10 mouse cellular contexts compared by ENCODE assay signal in the genomic region with DNA sequence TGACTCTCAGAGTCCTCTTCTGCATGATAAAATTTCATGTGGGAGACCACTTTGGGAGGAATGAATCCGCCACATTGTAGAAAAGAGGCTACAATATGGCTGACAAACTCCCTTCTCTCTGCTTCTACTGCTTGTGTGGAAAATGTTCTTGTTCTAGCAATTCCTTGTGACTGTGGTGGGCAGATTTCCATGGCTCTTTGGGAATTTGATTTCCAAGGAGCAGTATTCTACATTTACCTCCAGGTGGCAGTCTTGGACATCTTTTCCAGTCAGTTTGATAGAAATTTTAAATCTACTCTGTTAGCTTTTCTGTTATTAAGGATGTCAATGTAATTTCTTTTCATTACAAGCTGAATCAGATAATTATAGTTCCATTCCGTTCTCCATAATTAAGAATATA. TPM values are rescaled to one million over a fixed set of nuclear protein-coding genes. Genes with fewer than 3 reads are reported as not detected.
A peak's percentile ranks its signal among the peaks of the same experiment; 100 is the strongest.
DNase-seq lines count a peak whose midpoint lies in the region; ATAC-seq lines count a peak whose summit lies in the region.
"Had no signal": no experiment of that assay in that cellular context is flagged by ENCODE, and none has a peak within 500 bp of the region (broad histone marks: within the 10 kb centered on the region; RNA-seq: fewer than 3 reads in every experiment).

No protein-coding gene starts in this region.

- intact Hi-C loops in left cerebral cortex, postnatal 14 days (cut with DNase I), result loop anchor here (5.0 kb wide), 1 partner anchor 690 kb away; no protein-coding TSS in a partner anchor

- H3K9ac ChIP-seq in forebrain, embryonic 14.5 days (ENCODE audit: low read length), result no peak overlapping the region
- H3K9ac ChIP-seq in forebrain, embryonic 15.5 days (replicated peaks), result no peak overlapping the region
- no peak overlapping the region for H3K9ac ChIP-seq in forebrain, embryonic 12.5 days
- H3K9ac ChIP-seq: liver, embryonic 15.5 days had no signal

- no peaks in the 10 kb centered on the region for H3K4me1 ChIP-seq in forebrain, embryonic 14.5 days (ENCODE audit: control insufficient read depth, insufficient read depth, low read length)
- H3K4me1 ChIP-seq in forebrain, embryonic 15.5 days, result no peaks in the 10 kb centered on the region
- H3K4me1 ChIP-seq in forebrain, embryonic 12.5 days, result no peaks in the 10 kb centered on the region
- H3K4me1 ChIP-seq: liver, embryonic 15.5 days had no signal

- H3K36me3 ChIP-seq in forebrain, embryonic 14.5 days (ENCODE audit: control insufficient read depth, insufficient read depth, low read length), result peaks cover 15% of the 10 kb centered on the region
- peaks cover 10% of the 10 kb centered on the region; the same call in 1 of the 2 replicates for H3K36me3 ChIP-seq in forebrain, embryonic 15.5 days
- peaks cover 10% of the 10 kb centered on the region for H3K36me3 ChIP-seq in forebrain, embryonic 12.5 days (replicated peaks)

- H3K4me2 ChIP-seq in forebrain, embryonic 14.5 days (ENCODE audit: low read length), result no peak overlapping the region
- no peak overlapping the region for H3K4me2 ChIP-seq in forebrain, embryonic 15.5 days (replicated peaks)
- no peak overlapping the region for H3K4me2 ChIP-seq in forebrain, embryonic 12.5 days
- H3K4me2 ChIP-seq: liver, embryonic 15.5 days had no signal

- no peaks in the 10 kb centered on the region for H3K9me3 ChIP-seq in forebrain, embryonic 14.5 days (replicated peaks; ENCODE audit: control insufficient read depth, low read length)
- no peaks in the 10 kb centered on the region for H3K9me3 ChIP-seq in forebrain, embryonic 15.5 days
- no peaks in the 10 kb centered on the region for H3K9me3 ChIP-seq in forebrain, embryonic 12.5 days
- H3K9me3 ChIP-seq: liver, embryonic 15.5 days had no signal

- H3K27ac ChIP-seq in forebrain, embryonic 14.5 days (ENCODE audit: low read depth, low read length), result no peak overlapping the region
- H3K27ac ChIP-seq in forebrain, embryonic 15.5 days (replicated peaks), result no peak overlapping the region
- H3K27ac ChIP-seq in forebrain, embryonic 12.5 days, result no peak overlapping the region
- H3K27ac ChIP-seq: liver, embryonic 15.5 days had no signal

- peak; percentile 84 for DNase-seq in forebrain, embryonic 14.5 days (ENCODE audit: low spot score)
- peak; percentile 62 to 77 for DNase-seq in left cerebral cortex, postnatal 14 days (ENCODE audit: low spot score in 2 of 2)
- DNase-seq in left cerebral cortex, adult 11 months (ENCODE audit: low spot score), result no peak
- DNase-seq in ES-CJ7 (ENCODE audit: low read depth, low spot score), result peak; percentile 35
- DNase-seq in induced T-regulatory cell, adult 2 months (ENCODE audit: low read depth), result peak; percentile 29
- no peak for DNase-seq in spleen, adult 12 weeks (ENCODE audit: low spot score)
- DNase-seq: gastrocnemius, postnatal 36 days had no signal

- H3K4me3 ChIP-seq in forebrain, embryonic 14.5 days (ENCODE audit: low read depth, low read length), result no peak overlapping the region
- no peak overlapping the region for H3K4me3 ChIP-seq in forebrain, embryonic 15.5 days
- H3K4me3 ChIP-seq in forebrain, embryonic 12.5 days (replicated peaks), result no peak overlapping the region
- H3K4me3 ChIP-seq: liver, embryonic 15.5 days had no signal

- peak; percentile 18; the same call in 1 of the 2 replicates for ATAC-seq in forebrain, embryonic 14.5 days
- no peak for ATAC-seq in forebrain, embryonic 15.5 days (replicated peaks)
- ATAC-seq in forebrain, embryonic 12.5 days (ENCODE audit: low FRiP score), result no peak

- WGBS in forebrain, embryonic 14.5 days, result 38% methylated on average over 2 of the region's 2 CpGs
- 37% methylated on average over 2 of the region's 2 CpGs for WGBS in forebrain, embryonic 15.5 days
- WGBS in forebrain, embryonic 12.5 days, result 33% methylated on average over 2 of the region's 2 CpGs

- no peaks in the 10 kb centered on the region for H3K27me3 ChIP-seq in forebrain, embryonic 14.5 days (replicated peaks; ENCODE audit: control insufficient read depth, insufficient read depth, low read length)
- no peaks in the 10 kb centered on the region for H3K27me3 ChIP-seq in forebrain, embryonic 15.5 days
- H3K27me3 ChIP-seq in forebrain, embryonic 12.5 days, result no peaks in the 10 kb centered on the region
- H3K27me3 ChIP-seq: liver, embryonic 15.5 days had no signal

RNA-seq across cellular contexts. Expression of a gene that starts 13.5 kb away (rescaled TPM):
- 46.2 and 48.2 TPM in 2 replicates for polyA plus RNA-seq in forebrain, embryonic 14.5 days (2014; fragmentation: Nextera tagmentation; extraction: Ambion mirVana)
- polyA plus RNA-seq in forebrain, embryonic 15.5 days (2015; fragmentation: Nextera tagmentation; extraction: Ambion mirVana), result 42.2 and 43.0 TPM in 2 replicates
- total RNA-seq in left cerebral cortex, postnatal 14 days (2021), result 10 to 100 TPM; 28.4 to 28.5 TPM
- polyA plus RNA-seq in forebrain, embryonic 12.5 days (2016; fragmentation: Nextera tagmentation; extraction: Ambion mirVana), result 51.5 and 55.4 TPM in 2 replicates

Comparison
In these comparisons a context has a peak if more than half of its experiments do, and no peak if none do; other contexts are left out.
1. DNase-seq: peak in forebrain, embryonic 14.5 days (single experiment), left cerebral cortex, postnatal 14 days (2 of 2), ES-CJ7 (single experiment) and induced T-regulatory cell, adult 2 months (single experiment); none in left cerebral cortex, adult 11 months (single experiment) and spleen, adult 12 weeks (single experiment).